Mouse (Mus musculus) heart, embryonic 16.5 days (tissue): Measurements from ENCODE around the gene Gipc3. TPM values are rescaled to one million over a fixed set of nuclear protein-coding genes. Genes with fewer than 3 reads are reported as not detected.
A peak's percentile ranks its signal among the peaks of the same experiment; 100 is the strongest.

ENCODE experiments used
- ATAC-seq: fragments of 200-750 bp; cut with Nextera tagmentation; replicated peaks from 2 replicates; pipeline ENCODE4 v1.8.0; 2017; ENCODE audit warnings: moderate number of reproducible peaks; ENCODE audit not compliant: insufficient read depth, low FRiP score; ENCODE audit errors: extremely low read depth
- H3K27ac ChIP-seq: fragments of 300-500 bp; sonication (generic); 2 replicates; pipeline ENCODE4 v1.5.1; 2014; ENCODE audit warnings: mild to moderate bottlenecking, low read length, control low read depth, moderate library complexity
- H3K27me3 ChIP-seq: fragments of 300-500 bp; sonication (generic); 2 replicates; pipeline ENCODE4 v1.6.1; 2014; ENCODE audit warnings: low read length, mixed read lengths; ENCODE audit not compliant: control insufficient read depth, insufficient read depth
- H3K36me3 ChIP-seq: fragments of 300-500 bp; sonication (generic); 2 replicates; pipeline ENCODE4 v1.6.1; 2014; ENCODE audit not compliant: control insufficient read depth, insufficient read depth
- H3K4me1 ChIP-seq: fragments of 300-500 bp; sonication (generic); 2 replicates; pipeline ENCODE4 v1.6.1; 2014; ENCODE audit warnings: low read length, mixed read lengths; ENCODE audit not compliant: control insufficient read depth, insufficient read depth
- H3K4me2 ChIP-seq: fragments of 300-500 bp; sonication (generic); 2 replicates; pipeline ENCODE4 v1.6.1; 2014; ENCODE audit warnings: low read depth, mild to moderate bottlenecking, control low read depth, low read length
- H3K4me3 ChIP-seq: fragments of 300-500 bp; sonication (generic); 2 replicates; pipeline ENCODE4 v1.5.1; 2014; ENCODE audit warnings: mild to moderate bottlenecking, control low read depth, low read length
- H3K9ac ChIP-seq: fragments of 300-500 bp; sonication (generic); 2 replicates; pipeline ENCODE4 v1.6.1; 2014; ENCODE audit warnings: low read length, control low read depth
- H3K9me3 ChIP-seq: fragments of 300-500 bp; sonication (generic); replicated peaks from 2 replicates; pipeline ENCODE4 v1.6.1; 2016; ENCODE audit warnings: low read length; ENCODE audit not compliant: control insufficient read depth
- WGBS: fragments of 180-500 bp; shearing (Covaris S2); extraction: QIAGEN DNeasy Blood & Tissue Kit; methylation state at CpG from one replicate; pipeline ENCODE4 v1.1.7; 2014; 5-methylcytosine and 5-hydroxymethylcytosine counted together
- polyA plus RNA-seq: library from polyadenylated mRNA; unstranded; fragments of >200 nt; fragmentation: Nextera tagmentation; extraction: Ambion mirVana; gene quantifications from 2 replicates; pipeline ENCODE4 v1.2.1, GENCODE M21; 2015

Gene Gipc3
- polyA plus RNA-seq, 1 experiment from 2014 or later, result 0.08 TPM

DNA sequence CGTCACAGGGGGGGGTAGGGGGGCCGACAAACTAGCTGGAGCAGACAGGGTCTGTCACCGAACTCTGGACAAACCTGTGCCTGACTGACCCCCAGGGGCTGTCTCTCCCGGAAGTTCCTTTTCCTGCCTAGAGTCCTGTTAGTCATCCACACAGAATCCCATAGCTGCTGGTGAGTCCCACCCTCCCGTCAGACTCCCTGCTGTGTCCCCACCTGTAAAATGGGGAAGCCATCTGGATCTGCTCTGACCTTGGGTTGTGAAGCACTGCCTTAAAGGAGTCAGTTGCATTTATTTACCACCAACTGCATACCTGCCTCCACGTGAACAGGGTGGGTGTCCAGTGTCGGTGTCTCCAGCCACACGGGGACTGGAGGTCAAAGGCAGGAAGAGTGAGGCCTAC lies 48.6 kb downstream of the Gipc3 start:
- Histone ChIP-seq H3K4me3 (peak overlapping the region; percentile 91), H3K4me1 (peaks cover 57% of the 10 kb centered on the region), H3K27me3 (peaks cover 5% of the 10 kb centered on the region), H3K9ac (peak overlapping the region; percentile 87), H3K9me3 (no peaks in the 10 kb centered on the region), H3K27ac (no peak overlapping the region), H3K4me2 (peak overlapping the region; percentile 97), H3K36me3 (no peaks in the 10 kb centered on the region)
- WGBS, result 55% methylated on average over 8 of the region's 8 CpGs
- no peak for ATAC-seq

DNA sequence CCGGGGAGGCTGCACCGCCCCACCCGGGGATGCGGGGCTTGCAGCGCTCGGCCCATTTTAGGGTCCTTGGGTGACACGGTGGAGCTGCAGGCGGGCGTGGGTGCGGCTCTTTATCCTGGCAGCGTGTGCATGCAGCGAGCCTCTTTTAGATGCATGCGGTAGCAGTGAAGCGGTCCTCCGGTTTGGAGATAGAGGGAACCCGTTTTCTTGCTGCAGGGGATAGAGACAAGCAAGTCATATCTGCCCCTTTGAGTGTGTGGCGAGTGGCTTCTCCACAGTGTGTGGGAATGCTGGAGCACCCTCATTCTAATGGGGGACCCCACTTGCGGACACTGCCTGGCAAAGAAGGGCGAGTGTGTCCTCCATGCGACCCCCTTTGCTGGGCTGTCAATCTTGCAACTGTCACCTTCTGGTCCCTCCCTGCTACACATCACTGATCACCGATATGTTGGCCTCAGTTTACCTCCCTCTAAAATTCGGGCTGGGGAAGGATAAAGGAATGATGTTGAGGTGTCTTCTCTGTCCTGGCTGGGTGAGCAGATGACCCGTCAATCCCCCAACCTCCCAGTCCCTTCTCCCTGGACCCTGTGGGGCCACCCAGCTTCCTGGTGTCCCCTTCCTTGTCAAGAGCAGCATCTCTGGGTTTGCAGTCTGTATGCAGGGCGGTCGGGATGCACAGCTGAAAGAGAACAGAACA lies 49.6 kb downstream of the Gipc3 start:
- Histone ChIP-seq H3K4me3 (peak overlapping the region; percentile 91), H3K27ac (peak overlapping the region; percentile 80), H3K36me3 (no peaks in the 10 kb centered on the region), H3K4me2 (peak overlapping the region; percentile 97), H3K27me3 (peaks cover 7% of the 10 kb centered on the region), H3K9me3 (no peaks in the 10 kb centered on the region), H3K9ac (peak overlapping the region; percentile 87), H3K4me1 (peaks cover 48% of the 10 kb centered on the region)
- WGBS, result 3% methylated on average over 25 of the region's 25 CpGs
- no peak for ATAC-seq

DNA sequence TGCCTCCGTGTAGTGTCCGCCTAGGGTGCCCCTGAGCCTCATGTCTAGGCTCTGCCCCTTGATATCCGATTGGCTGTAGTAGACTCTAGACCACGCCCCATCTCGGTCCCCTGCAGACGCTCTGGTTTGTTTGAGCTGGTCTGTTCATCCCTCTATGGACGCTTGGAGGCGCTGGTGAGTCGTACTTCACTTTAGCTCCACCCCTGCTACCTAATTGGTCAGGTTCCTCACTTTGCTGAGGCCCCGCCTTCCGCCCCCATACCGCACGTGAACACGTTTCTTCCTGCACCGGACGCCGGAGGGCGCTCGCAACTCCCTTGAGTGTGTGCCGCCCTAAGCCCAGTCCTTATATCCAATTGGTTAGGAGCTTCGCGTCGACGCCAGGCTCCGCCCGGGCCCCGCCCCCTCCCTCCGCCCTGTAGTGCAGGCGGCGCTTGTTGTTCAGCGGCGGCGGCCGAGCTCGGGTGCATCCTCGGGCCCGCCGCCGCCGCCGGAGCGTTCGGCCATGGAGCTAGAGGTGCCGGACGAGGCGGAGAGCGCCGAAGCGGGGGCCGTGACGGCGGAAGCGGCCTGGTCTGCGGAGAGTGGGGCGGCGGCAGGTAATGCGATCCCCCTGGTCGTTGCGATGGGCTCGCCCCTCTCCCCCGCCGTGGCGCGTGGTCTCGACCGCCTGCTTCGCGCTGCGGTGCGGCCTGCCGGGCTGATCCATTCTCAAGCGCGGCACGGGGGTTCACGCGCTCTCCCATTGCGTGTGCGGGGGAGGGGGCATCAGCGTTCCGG lies 50.3 kb downstream of the Gipc3 start, which contains the start of gene Pip5k1c:
TSS of gene Pip5k1c (plus strand) at position 410 of the 780 bp plus-strand sequence.
- ATAC-seq, result peak; percentile 93
- H3K4me3 ChIP-seq, result peak within 1 kb of the TSS; percentile 91
- H3K9ac ChIP-seq, result peak within 1 kb of the TSS; percentile 87
- H3K36me3 ChIP-seq, result no peaks in the 10 kb centered on the region
- peak within 1 kb of the TSS; percentile 80 for H3K27ac ChIP-seq
- H3K27me3 ChIP-seq, result peaks cover 10% of the 10 kb centered on the region
- H3K4me1 ChIP-seq, result peaks cover 40% of the 10 kb centered on the region
- H3K4me2 ChIP-seq, result peak within 1 kb of the TSS; percentile 97
- H3K9me3 ChIP-seq, result no peaks in the 10 kb centered on the region
- under 1% methylated on average over 70 of the region's 80 CpGs for WGBS

DNA sequence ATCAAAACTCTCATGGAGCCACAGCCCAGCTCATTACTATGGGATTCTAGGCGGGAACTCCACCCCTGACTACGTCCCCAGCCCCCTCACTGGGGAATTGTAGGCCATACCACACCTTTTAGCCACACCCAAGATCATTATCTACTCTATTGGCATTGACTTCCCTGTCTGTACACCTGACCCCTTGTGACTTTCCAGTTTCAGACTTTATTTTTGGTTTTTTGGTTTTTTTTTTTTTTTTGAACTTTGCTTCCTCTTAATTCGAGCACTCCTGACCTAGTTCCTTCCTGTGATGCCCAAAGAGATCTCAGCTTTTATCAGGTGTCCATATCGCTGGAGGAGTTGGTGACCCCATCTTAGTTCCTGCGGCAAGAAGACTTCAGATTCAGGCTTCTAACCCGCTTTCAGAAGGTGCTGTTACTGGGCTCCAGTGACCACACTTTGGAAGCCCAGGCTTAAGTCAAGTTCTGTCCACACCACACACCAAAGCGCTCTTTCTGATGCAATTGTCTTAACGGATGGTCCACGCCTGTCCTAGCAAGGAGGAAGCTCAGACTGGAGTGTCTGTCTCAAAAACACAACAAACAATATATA lies 51.5 kb downstream of the Gipc3 start, which contains the start of gene Tjp3:
TSS of gene Tjp3 (minus strand) at position 71 of the 594 bp plus-strand sequence.
- no peaks in the 10 kb centered on the region for H3K9me3 ChIP-seq
- no peaks in the 10 kb centered on the region for H3K36me3 ChIP-seq
- peak within 1 kb of the TSS; percentile 14; the same call in 1 of the 2 replicates for H3K4me3 ChIP-seq
- 65% methylated on average over 9 of the region's 9 CpGs for WGBS
- H3K4me2 ChIP-seq, result peak within 1 kb of the TSS; percentile 97; the same call in 1 of the 2 replicates
- no peak within 1 kb of the TSS for H3K27ac ChIP-seq
- ATAC-seq, result no peak
- H3K9ac ChIP-seq, result 0 out of 2 replicates have a peak within 1 kb of the TSS, but pooled peaks have one; percentile 30
- peaks cover 10% of the 10 kb centered on the region for H3K27me3 ChIP-seq
- H3K4me1 ChIP-seq, result peaks cover 33% of the 10 kb centered on the region

DNA sequence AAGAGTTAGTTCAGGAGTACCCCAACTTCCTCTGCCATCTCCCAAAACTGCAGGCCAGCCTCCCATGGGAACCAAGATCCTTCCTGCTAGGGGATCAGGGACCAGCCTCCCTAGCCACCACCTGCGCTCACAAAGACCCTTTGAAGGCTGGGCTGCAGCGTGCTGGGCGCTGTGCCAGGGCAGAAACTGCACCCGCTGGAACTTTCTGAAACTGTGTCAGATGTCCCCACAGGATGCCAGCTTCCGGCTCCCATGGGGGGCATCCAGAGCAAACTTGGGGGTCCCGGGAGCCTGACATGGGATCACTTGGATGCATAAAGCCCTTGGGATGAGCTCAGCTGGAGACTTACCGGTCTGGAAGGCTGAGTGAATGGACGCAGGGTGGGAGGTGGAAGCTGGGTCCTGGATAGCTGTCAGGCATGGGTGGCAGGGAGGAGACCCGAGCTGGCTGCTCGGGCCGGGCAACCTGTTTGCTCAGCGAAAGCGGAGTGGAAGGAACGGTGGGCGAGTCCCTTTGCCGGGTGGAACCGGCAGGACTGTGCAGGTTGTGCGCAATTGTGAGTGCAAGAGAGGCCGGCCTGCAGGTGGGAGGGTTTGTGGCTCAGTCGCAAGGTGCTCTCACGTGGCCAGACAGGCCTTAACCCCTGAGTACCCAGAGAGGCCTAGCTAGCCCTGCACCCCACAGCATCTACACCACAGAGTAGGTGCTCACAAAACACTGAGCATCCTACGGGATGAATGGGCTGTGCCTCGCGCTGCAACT lies 52.2 kb downstream of the Gipc3 start:
- no peak overlapping the region for H3K27ac ChIP-seq
- H3K4me3 ChIP-seq, result peak overlapping the region; percentile 14; the same call in 1 of the 2 replicates
- H3K4me2 ChIP-seq, result peak overlapping the region; percentile 28; the same call in 1 of the 2 replicates
- H3K9ac ChIP-seq, result 0 out of 2 replicates have a peak overlapping the region, but pooled peaks have one; percentile 30
- peaks cover 10% of the 10 kb centered on the region for H3K27me3 ChIP-seq
- no peaks in the 10 kb centered on the region for H3K36me3 ChIP-seq
- 17% methylated on average over 24 of the region's 24 CpGs for WGBS
- peaks cover 37% of the 10 kb centered on the region for H3K4me1 ChIP-seq
- H3K9me3 ChIP-seq, result no peaks in the 10 kb centered on the region
- ATAC-seq, result no peak

DNA sequence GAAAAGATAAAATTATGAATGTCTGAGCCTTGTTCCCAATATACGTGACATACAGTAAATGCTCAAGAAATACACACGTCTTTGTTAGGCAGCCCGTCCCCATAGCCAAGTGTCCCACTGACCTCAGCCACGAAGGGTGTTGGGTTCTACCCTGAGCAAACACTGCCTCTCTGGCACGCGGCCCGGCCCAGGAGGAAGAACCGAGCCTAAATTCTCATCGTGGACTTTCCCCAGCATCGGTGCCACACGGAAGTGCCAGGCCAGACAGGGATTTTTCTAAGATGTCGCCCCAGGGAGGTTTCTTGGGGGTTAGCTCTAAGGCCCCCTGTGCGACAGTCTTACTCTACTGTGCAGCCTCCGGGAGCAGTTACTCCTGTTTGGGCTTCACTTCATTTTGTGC lies 53.3 kb downstream of the Gipc3 start:
- WGBS, result 56% methylated on average over 14 of the region's 14 CpGs
- peaks cover 35% of the 10 kb centered on the region for H3K4me1 ChIP-seq
- H3K4me2 ChIP-seq, result 0 out of 2 replicates have a peak overlapping the region, but pooled peaks have one; percentile 20
- no peaks in the 10 kb centered on the region for H3K9me3 ChIP-seq
- H3K36me3 ChIP-seq, result no peaks in the 10 kb centered on the region
- H3K27ac ChIP-seq, result no peak overlapping the region
- H3K9ac ChIP-seq, result no peak overlapping the region
- no peak overlapping the region for H3K4me3 ChIP-seq
- peaks cover 17% of the 10 kb centered on the region for H3K27me3 ChIP-seq
- no peak for ATAC-seq

DNA sequence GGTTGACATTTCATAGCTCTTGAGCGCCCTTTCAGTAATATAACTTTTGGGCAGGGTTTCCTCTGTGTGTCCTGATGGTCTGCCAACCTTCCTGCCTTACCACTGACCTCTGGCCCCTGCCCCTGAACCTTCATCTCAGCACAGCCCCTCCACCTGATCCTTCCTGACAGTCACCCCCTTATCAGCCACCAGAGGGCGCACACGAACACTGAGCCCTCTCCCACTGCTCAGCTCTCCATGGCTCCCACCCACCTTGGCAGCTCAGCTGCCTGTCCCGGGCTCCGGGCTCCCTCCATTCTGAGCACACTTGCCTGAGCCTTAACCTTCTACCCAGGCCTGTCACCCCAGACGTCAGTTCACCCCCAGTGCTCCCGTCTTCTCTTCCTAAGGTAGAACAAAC lies 53.8 kb downstream of the Gipc3 start:
- no peak overlapping the region for H3K4me3 ChIP-seq
- no peak overlapping the region for H3K9ac ChIP-seq
- H3K4me1 ChIP-seq, result peaks cover 29% of the 10 kb centered on the region
- H3K27me3 ChIP-seq, result peaks cover 23% of the 10 kb centered on the region
- peak overlapping the region; percentile 20; the same call in 1 of the 2 replicates for H3K4me2 ChIP-seq
- 4% methylated on average over 7 of the region's 7 CpGs for WGBS
- no peak overlapping the region for H3K27ac ChIP-seq
- H3K9me3 ChIP-seq, result no peaks in the 10 kb centered on the region
- ATAC-seq, result no peak
- H3K36me3 ChIP-seq, result no peaks in the 10 kb centered on the region

DNA sequence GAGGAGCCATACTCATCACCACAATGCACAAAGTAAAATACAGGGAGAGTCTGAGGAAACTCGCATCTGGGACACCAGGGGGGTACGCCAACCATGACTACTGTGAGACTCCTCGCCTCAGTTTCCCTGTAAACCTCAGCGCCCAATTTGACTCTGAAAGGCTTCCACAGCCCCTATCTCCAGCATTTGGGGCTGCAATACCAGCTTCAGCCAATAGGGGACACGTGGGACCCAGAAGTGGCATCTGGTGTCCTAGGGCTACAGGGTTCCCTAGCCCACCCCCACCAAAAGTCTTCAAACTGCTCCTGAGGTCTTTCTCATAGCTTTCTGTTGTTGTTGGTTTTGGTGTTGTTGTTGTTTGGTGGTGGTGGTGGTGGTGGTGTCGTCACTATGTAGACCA lies 54.5 kb downstream of the Gipc3 start:
- no peak overlapping the region for H3K4me2 ChIP-seq
- H3K9ac ChIP-seq, result no peak overlapping the region
- H3K4me3 ChIP-seq, result no peak overlapping the region
- peaks cover 23% of the 10 kb centered on the region for H3K4me1 ChIP-seq
- no peaks in the 10 kb centered on the region for H3K36me3 ChIP-seq
- 29% methylated on average over 6 of the region's 6 CpGs for WGBS
- ATAC-seq, result no peak
- no peaks in the 10 kb centered on the region for H3K9me3 ChIP-seq
- no peak overlapping the region for H3K27ac ChIP-seq
- H3K27me3 ChIP-seq, result peaks cover 29% of the 10 kb centered on the region
